Mouse (Mus musculus) bone marrow macrophage, adult 2 months (primary cell): ENCODE results near the gene Xrcc2.

Experiments
- CTCF ChIP-seq: IDR thresholded peaks from 2 replicates; pipeline ENCODE4 v1.5.1; 2012; ENCODE audit warnings: low read depth, mild to moderate bottlenecking, low read length, moderate library complexity
- POLR2A ChIP-seq: IDR thresholded peaks from 2 replicates; pipeline ENCODE4 v1.6.1; 2012; ENCODE audit warnings: mild to moderate bottlenecking, low read depth, low read length, borderline replicate concordance

DNA sequence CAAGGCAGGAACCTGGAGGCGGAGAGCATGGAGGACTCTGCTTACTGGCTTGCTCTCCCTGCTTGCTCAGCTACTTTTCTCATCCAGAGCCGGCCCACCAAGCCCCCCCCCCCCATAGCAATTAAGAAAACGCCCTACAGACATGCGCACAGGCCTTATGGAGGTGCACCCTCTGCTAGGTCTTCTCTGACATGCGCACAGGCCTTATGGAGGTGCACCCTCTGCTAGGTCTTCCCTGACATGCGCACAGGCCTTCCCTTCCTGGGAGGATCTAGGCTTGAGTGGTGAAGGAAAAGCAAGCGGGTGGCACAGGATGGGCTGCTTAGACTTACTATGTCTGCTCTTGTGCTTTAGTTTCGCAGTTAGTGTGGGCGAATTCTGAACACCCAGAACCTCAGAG lies 37.3 kb downstream of the Xrcc2 start:
- TF ChIP-seq CTCF (no peak), POLR2A (no peak)
